Mouse (Mus musculus): ENCODE data around the gene Ccm2.

Ccm2 gene

DNA sequence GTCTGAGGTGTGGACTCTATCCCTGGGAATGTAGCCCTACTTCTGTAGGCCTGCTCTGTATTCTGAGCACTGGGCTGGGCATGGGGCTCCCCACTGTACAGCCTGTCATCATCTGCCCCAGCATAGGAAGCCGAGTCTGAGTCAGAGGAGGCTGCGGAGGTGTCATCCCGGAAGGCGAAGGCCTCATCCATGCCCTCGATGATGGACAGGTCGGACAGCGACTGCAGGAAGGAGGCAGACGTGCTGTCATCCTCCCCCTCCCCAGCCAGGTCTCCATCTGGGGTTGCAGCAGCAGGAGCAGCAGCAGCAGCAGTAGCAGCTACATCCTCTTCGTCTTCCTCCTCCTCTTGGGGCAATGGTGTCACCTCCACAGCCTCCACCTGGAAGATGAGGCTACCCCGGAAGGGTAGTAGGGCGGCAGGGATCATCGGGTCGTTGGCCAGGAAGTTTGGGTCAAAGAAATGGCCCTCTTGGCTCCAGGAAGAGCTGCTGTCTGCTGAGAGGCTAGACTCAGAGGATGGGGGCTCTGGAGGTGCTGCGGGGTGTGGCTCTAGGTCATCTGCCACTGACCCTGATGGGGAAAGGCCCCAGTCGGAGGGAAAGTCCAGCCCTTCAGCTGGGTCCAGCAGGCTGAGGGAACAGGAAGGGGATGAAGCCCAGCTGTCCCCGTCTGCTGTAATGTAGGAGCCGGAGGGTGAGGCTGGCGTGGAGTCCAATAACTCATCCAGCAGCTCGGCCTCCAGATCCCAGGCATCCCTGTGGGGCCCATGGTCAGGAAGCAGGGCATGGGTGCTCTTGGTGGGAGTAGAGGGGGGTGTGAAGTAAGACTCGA lies 55.2 kb downstream of the Ccm2 start:
- intact Hi-C loops (cut with DNase I), result no loop called here

DNA sequence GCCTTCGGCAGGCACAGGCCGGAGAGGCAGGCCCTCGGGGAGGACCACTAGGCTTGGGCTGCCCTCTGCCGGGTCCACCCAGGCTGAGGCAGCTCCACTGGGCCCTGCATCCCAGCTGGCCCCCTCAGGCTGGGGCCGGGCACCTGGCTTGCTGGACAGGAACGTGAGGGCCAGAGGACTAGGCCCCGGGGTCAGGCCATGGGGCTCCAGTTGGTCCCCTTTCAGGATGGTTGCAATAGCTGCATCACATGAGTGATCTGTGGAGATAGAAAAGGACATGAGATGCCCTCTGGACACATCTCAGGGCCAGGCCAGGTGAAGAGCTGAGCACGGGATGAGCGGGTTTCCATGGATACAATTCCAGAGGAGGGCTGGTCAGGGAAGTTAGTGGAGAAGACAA lies 56.0 kb downstream of the Ccm2 start:
- intact Hi-C loops (cut with DNase I), result no loop called here

DNA sequence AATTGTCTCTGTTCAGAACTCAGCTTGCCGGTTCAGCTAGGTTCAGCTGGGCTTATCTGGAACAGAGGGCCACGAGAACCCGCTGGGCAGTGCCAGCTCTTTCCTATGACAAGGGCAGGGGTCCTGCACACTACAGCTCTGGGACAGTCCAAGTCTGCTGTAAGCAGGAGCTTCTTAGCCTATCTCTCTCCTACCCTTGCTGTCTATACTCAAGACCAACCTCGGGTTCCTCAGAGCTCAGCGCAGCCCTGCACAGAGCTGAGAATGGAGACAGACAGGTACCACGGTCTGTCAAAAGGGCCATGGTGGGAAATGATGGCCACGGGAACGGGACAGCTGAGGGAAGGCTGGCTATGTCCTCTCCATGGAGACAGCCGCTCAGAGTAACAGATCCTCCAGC lies 56.5 kb downstream of the Ccm2 start:
- intact Hi-C loops (cut with DNase I), result no loop called here

GRCm38 (mm10) chr11:6603887-6604603 lies 57.4 kb downstream of the Ccm2 start:
- intact Hi-C loops (cut with DNase I), result no loop called here

DNA sequence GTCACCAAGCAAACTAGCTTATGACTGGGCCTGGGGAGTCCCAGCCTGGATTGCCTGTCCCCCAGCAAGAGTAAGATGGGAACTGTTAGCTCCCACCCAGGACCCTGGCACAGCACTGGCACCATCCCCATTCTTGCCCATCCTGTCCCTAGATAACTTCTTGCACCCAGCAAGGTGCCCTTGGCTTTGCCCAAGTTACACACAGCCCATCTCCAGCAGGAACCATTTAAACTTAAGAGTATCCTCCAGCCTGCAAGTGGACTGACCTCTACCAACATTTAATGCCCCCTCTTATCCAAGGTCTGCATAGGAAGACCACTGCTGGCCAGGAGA lies 57.9 kb downstream of the Ccm2 start:
- intact Hi-C loops (cut with DNase I), result no loop called here

DNA sequence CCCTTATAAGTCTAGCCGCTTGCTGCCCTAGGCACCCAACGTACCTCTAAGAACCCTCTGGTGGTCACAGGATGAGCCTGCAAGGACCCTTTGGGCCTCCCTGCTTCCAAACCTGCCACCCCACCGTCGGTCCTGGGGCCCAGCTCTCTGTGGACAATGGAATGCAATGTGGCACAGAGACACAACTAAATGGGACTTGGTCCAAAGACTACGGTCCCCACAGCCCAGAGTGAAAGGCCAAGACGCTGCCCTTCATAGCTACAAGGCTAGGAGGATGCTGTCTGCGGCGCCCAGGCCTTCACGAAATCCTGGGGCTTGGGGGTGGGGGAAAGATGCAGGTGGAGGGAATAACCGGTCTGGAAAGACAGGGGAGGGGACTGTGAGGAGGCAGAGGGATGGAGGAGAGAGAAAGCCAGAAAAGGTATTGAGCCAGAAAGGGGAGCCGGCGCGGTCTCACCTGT lies 58.4 kb downstream of the Ccm2 start:
- intact Hi-C loops (cut with DNase I), result no loop called here

DNA sequence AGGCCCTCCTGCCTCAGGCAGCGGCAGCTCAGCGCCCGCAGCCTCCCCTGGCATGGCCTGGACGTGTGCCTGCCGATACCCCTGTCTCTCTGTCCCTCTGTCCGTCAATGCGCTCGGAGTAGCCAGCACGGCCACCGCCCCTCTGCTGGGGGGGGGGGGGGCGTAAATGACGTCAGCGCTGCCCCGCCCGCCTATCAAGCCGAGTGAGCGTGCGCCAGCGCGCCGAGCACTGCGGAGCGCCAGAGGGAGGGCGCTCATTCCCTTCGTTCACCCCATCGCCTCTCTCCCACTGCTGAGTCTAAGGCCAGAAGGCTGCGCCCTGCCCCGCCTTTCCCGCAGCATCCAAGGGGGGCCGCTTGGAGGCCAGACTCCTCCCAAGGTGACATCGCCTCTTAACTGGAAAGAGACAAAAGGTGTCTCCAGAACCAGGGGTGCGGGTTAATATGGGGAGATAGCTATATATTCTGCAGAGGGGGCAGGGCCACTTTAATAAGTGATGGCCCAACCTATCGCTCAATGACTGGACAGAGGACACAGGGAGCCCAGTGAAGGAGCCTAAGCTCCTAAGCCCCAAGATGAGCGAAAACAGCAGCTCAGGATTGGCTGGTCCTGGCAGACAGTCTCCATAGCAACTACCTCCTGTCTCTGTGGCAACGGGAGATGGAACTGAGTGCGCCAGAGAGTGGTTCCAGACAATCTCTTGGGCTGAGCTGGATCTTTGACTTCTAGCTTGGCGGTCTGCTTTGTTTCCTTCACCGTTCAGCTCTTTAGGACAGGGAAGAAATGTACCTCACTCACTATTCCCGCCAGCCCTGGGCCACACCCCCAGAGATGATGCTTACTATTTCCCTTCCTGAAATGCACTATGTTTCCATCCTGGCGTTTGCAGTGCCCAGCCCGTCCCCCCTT lies 59.1 kb downstream of the Ccm2 start, which contains the start of gene Nacad:
TSS of gene Nacad (minus strand) at position 563 of the 909 bp plus-strand sequence.
- intact Hi-C loops (cut with DNase I), result no loop called here

- intact Hi-C loops (cut with DNase I), result no loop called here
Observed at GRCm38 (mm10) chr11:6615250-6616205, 68.8 kb downstream of the Ccm2 start.

DNA sequence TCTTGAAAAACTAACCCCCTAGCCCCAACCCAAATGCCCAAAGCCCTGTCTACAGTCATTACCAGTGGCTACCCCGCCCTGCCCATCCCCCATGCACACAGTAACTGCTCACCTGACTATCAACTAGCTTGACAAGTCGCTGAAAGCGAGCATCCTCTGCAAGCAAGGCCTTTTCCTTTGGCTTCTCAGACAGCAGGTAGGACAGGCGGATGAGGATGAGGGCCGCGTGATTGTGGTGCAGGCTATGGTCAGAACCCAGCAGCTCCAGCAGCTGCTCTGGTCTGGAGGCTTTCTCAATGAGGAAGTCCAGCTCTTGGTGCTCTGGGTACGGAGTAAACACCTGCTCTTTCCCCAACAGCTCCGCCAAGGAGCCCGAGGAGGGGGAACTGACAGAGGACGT lies 77.0 kb downstream of the Ccm2 start:
- intact Hi-C loops (cut with DNase I), result loop anchor here (10.0 kb wide), 1 partner anchor 159 kb away; no protein-coding TSS in a partner anchor

- intact Hi-C loops (cut with DNase I), result loop anchor here (10.0 kb wide), 1 partner anchor 160 kb away; no protein-coding TSS in a partner anchor
Observed at GRCm38 (mm10) chr11:6624619-6625382, 78.1 kb downstream of the Ccm2 start.

DNA sequence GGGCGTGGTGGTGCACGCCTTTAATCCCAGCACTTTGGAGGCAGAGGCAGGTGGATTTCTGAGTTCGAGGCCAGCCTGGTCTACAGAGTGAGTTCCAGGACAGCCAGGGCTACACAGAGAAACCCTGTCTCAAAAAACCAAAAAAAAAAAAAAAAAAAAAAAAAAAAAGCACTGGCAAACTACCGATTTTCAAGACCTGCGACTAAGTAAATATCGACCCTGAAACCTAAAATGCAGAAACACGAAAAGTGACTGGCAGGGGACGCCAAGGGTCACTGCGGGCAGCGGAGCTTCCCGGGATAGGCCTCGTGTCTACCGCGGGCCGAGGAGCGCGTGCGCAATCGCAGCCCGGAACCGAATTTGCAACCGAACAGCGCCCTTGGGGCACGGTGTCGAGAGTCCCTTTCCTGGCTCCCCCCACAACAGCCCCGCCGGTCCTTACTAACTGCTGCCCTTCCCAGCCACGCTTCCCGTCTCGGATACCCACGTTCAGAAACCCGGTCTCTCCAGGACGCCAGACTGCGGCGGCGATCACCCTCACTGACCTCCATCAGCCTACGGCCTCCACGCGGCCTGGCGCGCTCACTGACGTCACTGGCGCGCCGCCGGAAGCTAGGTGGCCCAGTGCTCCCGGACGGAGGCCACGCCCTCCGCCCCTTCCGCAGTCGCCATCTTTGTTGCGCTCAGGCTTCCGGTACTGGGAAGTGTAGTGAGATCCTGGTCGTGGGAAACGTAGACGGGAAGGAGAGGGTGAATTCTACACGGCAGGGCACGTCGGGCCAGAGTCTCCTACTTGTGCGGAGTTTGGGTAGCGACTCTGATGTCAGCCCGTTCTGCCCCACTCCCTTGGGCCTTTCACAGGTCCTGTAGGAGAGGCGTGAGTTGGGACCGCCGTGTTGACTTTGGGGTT lies 79.0 kb downstream of the Ccm2 start, which contains the start of gene Tbrg4:
TSS of gene Tbrg4 (minus strand) at position 590 of the 910 bp plus-strand sequence.
- intact Hi-C loops (cut with DNase I), result loop anchor here (10.0 kb wide), 1 partner anchor 161 kb away; no protein-coding TSS in a partner anchor

- intact Hi-C loops (cut with DNase I), result loop anchor here (10.0 kb wide), 1 partner anchor 162 kb away; no protein-coding TSS in a partner anchor
Observed at GRCm38 (mm10) chr11:6626388-6626772, 79.7 kb downstream of the Ccm2 start.

DNA sequence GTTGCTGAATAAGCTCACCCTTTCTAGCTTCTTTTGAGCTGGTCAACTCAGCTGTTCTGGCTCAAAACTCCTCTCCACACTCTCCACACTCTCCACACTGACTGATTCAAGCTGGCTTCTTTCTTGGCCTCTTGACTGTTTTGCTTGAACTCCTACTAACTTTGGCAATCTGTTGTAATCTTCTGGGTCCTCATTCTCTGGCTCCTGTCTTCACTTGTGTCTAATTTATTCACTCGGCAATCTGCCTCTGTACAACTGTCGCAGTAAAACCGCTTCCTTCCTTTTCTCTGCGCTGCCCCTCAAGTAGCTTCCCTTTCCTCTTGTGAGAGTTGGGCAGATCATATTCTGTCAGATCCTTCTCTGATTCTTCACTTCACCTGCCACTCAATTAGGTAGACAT lies 81.0 kb downstream of the Ccm2 start:
- intact Hi-C loops (cut with DNase I), result loop anchor here (10.0 kb wide), 1 partner anchor 163 kb away; no protein-coding TSS in a partner anchor

DNA sequence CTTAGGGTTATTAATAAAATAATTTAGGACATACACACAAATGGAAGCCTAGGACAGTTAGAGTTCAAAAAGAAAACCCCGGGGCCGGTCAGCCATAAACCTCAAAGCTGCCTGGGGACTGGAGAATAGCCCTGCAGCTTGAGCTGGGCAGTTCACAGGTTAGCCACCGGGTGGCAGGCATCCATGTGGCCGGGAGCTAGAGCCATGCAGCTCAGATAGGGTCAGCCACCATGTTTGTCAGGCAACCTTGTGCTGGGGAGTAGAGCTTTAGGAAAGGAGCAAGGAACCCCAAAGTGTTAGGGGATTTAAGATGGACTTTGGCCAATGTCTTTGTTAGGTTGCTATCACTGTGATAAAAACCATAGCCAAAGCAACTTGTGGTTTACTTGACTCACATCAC lies 81.9 kb downstream of the Ccm2 start:
- intact Hi-C loops (cut with DNase I), result loop anchor here (10.0 kb wide), 1 partner anchor 164 kb away; no protein-coding TSS in a partner anchor

GRCm38 (mm10) chr11:6629655-6630054 lies 83.0 kb downstream of the Ccm2 start:
- intact Hi-C loops (cut with DNase I), result loop anchor here (10.0 kb wide), 1 partner anchor 165 kb away; no protein-coding TSS in a partner anchor

DNA sequence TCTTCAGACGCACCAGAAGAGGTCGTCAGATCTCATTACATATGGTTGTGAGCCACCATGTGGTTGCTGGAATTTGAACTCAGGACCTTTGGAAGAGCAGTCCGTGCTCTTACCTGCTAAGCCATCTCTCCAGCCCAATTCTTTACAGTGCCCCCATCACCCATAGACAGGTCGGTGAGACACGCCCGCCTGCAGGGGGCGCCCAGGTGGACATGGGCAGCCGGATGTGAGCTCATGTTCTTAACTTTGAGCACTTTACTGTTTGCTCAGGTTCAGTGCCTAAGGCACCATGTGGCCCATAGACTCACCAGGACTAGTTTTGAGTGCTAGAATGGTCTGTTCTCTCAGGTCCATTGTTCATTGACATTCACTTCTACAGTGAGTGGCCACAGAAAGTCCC lies 89.5 kb downstream of the Ccm2 start:
- intact Hi-C loops (cut with DNase I), result no loop called here

DNA sequence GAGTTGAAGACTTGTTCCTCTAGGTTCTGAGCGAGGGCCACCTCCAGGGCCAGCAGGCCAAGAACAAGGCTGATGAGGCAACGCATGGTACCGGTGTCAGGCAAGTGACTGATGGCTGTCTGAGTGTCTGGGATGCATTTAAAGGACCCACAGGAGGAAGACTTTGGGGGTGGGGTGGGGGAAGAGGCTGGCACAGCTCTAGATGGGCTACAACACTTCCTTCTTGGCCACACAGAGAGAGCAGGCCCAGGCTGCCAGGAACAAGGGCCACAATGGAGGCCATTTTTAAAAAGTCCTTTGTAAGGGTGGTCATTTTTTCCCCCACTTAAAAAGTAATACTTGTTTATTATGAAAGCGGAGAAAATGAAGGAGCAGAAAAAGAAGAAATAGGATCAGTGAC lies 91.8 kb downstream of the Ccm2 start, which contains the start of gene Wap:
TSS of gene Wap (minus strand) at position 101 of the 400 bp plus-strand sequence.
- intact Hi-C loops (cut with DNase I), result no loop called here

- intact Hi-C loops (cut with DNase I), result no loop called here
Observed at GRCm38 (mm10) chr11:6639072-6639471, 92.4 kb downstream of the Ccm2 start.
